Mouse (Mus musculus): ENCODE results near the gene M1ap. TPM values are rescaled to one million over a fixed set of nuclear protein-coding genes. Genes with fewer than 3 reads are reported as not detected.

M1ap gene
- total RNA-seq, 1 experiment = 6.8 TPM

GRCm38 (mm10) chr6:82921426-82922224 lies 25.1 kb upstream of the M1ap start:
- H3K36me3 ChIP-seq (ENCODE audit: control insufficient read depth, insufficient read depth, low read length, poor library complexity, severe bottlenecking) = no peaks in the 10 kb centered on the region
- H3K9ac ChIP-seq (ENCODE audit: insufficient read depth, low read depth, low read length, poor library complexity, severe bottlenecking) = no peak overlapping the region
- TF ChIP-seq CHD2 (IDR thresholded peaks at IDR 0.05; ENCODE audit: low read depth, low read length) (no peak), ZC3H11A (IDR thresholded peaks at IDR 0.05; ENCODE audit: borderline replicate concordance, low read depth, low read length) (no peak), ZNF384 (IDR thresholded peaks at IDR 0.05; ENCODE audit: low read depth, low read length) (no peak), MAFK (IDR thresholded peaks at IDR 0.05; ENCODE audit: insufficient read depth, low read depth, low read length) (no peak), HCFC1 (IDR thresholded peaks at IDR 0.05; ENCODE audit: borderline replicate concordance, insufficient read depth, low read length) (no peak)
- H3K9me3 ChIP-seq (ENCODE audit: control insufficient read depth, insufficient read depth, low read depth, low read length) = no peaks in the 10 kb centered on the region
- H3K4me3 ChIP-seq (ENCODE audit: insufficient read depth in 1 of 2, low read depth in 1 of 2, low read length in 2 of 2, poor library complexity in 1 of 2, severe bottlenecking in 1 of 2) = no peak overlapping the region
- no peak for DNase-seq (ENCODE audit: low read depth, low spot score)
- H3K4me1 ChIP-seq (ENCODE audit: control insufficient read depth in 2 of 2, insufficient read depth in 2 of 2, low read length in 2 of 2, poor library complexity in 1 of 2) = no peaks in the 10 kb centered on the region
- no peak overlapping the region for H3K27ac ChIP-seq (ENCODE audit: insufficient read depth, low read depth, low read length, poor library complexity, severe bottlenecking)
- in situ Hi-C loops (cut with MboI; ENCODE audit: low sequenced_read_pairs in 2 of 2, unreplicated experiment in 2 of 2) = no loop called here

GRCm38 (mm10) chr6:82925005-82925404 lies 21.7 kb upstream of the M1ap start:
- Histone ChIP-seq H3K9me3 (ENCODE audit: control insufficient read depth, insufficient read depth, low read depth, low read length) (no peaks in the 10 kb centered on the region), H3K27ac (ENCODE audit: insufficient read depth, low read depth, low read length, poor library complexity, severe bottlenecking) (no peak overlapping the region), H3K4me3 (ENCODE audit: insufficient read depth in 1 of 2, low read depth in 1 of 2, low read length in 2 of 2, poor library complexity in 1 of 2, severe bottlenecking in 1 of 2) (no peak overlapping the region), H3K4me1 (ENCODE audit: control insufficient read depth in 2 of 2, insufficient read depth in 2 of 2, low read length in 2 of 2, poor library complexity in 1 of 2) (no peaks in the 10 kb centered on the region), H3K36me3 (ENCODE audit: control insufficient read depth, insufficient read depth, low read length, poor library complexity, severe bottlenecking) (no peaks in the 10 kb centered on the region), H3K9ac (ENCODE audit: insufficient read depth, low read depth, low read length, poor library complexity, severe bottlenecking) (no peak overlapping the region)
- no peak for DNase-seq (ENCODE audit: low read depth, low spot score)
- in situ Hi-C loops (cut with MboI; ENCODE audit: low sequenced_read_pairs in 2 of 2, unreplicated experiment in 2 of 2) = no loop called here
- TF ChIP-seq ZC3H11A (IDR thresholded peaks at IDR 0.05; ENCODE audit: borderline replicate concordance, low read depth, low read length) (no peak), CHD2 (IDR thresholded peaks at IDR 0.05; ENCODE audit: low read depth, low read length) (no peak), HCFC1 (IDR thresholded peaks at IDR 0.05; ENCODE audit: borderline replicate concordance, insufficient read depth, low read length) (no peak), ZNF384 (IDR thresholded peaks at IDR 0.05; ENCODE audit: low read depth, low read length) (no peak), MAFK (IDR thresholded peaks at IDR 0.05; ENCODE audit: insufficient read depth, low read depth, low read length) (no peak)

GRCm38 (mm10) chr6:82926106-82926505 lies 20.6 kb upstream of the M1ap start:
- H3K27ac ChIP-seq (ENCODE audit: insufficient read depth, low read depth, low read length, poor library complexity, severe bottlenecking) = no peak overlapping the region
- H3K9me3 ChIP-seq (ENCODE audit: control insufficient read depth, insufficient read depth, low read depth, low read length) = no peaks in the 10 kb centered on the region
- in situ Hi-C loops (cut with MboI; ENCODE audit: low sequenced_read_pairs in 2 of 2, unreplicated experiment in 2 of 2) = no loop called here
- H3K4me1 ChIP-seq (ENCODE audit: control insufficient read depth in 2 of 2, insufficient read depth in 2 of 2, low read length in 2 of 2, poor library complexity in 1 of 2) = no peaks in the 10 kb centered on the region
- no peaks in the 10 kb centered on the region for H3K36me3 ChIP-seq (ENCODE audit: control insufficient read depth, insufficient read depth, low read length, poor library complexity, severe bottlenecking)
- no peak for DNase-seq (ENCODE audit: low read depth, low spot score)
- TF ChIP-seq HCFC1 (IDR thresholded peaks at IDR 0.05; ENCODE audit: borderline replicate concordance, insufficient read depth, low read length) = no peak
- no peak for TF ChIP-seq MAFK (IDR thresholded peaks at IDR 0.05; ENCODE audit: insufficient read depth, low read depth, low read length)
- no peak for TF ChIP-seq ZNF384 (IDR thresholded peaks at IDR 0.05; ENCODE audit: low read depth, low read length)
- no peak for TF ChIP-seq ZC3H11A (IDR thresholded peaks at IDR 0.05; ENCODE audit: borderline replicate concordance, low read depth, low read length)
- TF ChIP-seq CHD2 (IDR thresholded peaks at IDR 0.05; ENCODE audit: low read depth, low read length) = no peak
- no peak overlapping the region for H3K4me3 ChIP-seq (ENCODE audit: insufficient read depth in 1 of 2, low read depth in 1 of 2, low read length in 2 of 2, poor library complexity in 1 of 2, severe bottlenecking in 1 of 2)
- H3K9ac ChIP-seq (ENCODE audit: insufficient read depth, low read depth, low read length, poor library complexity, severe bottlenecking) = no peak overlapping the region

- H3K27ac ChIP-seq (ENCODE audit: insufficient read depth, low read depth, low read length, poor library complexity, severe bottlenecking) = no peak overlapping the region
- TF ChIP-seq ZC3H11A (IDR thresholded peaks at IDR 0.05; ENCODE audit: borderline replicate concordance, low read depth, low read length) = no peak
- TF ChIP-seq HCFC1 (IDR thresholded peaks at IDR 0.05; ENCODE audit: borderline replicate concordance, insufficient read depth, low read length) = no peak
- TF ChIP-seq MAFK (IDR thresholded peaks at IDR 0.05; ENCODE audit: insufficient read depth, low read depth, low read length) = no peak
- TF ChIP-seq ZNF384 (IDR thresholded peaks at IDR 0.05; ENCODE audit: low read depth, low read length) = no peak
- no peak overlapping the region for H3K9ac ChIP-seq (ENCODE audit: insufficient read depth, low read depth, low read length, poor library complexity, severe bottlenecking)
- no peaks in the 10 kb centered on the region for H3K4me1 ChIP-seq (ENCODE audit: control insufficient read depth in 2 of 2, insufficient read depth in 2 of 2, low read length in 2 of 2, poor library complexity in 1 of 2)
- in situ Hi-C loops (cut with MboI; ENCODE audit: low sequenced_read_pairs in 2 of 2, unreplicated experiment in 2 of 2) = no loop called here
- H3K36me3 ChIP-seq (ENCODE audit: control insufficient read depth, insufficient read depth, low read length, poor library complexity, severe bottlenecking) = no peaks in the 10 kb centered on the region
- H3K9me3 ChIP-seq (ENCODE audit: control insufficient read depth, insufficient read depth, low read depth, low read length) = no peaks in the 10 kb centered on the region
- no peak overlapping the region for H3K4me3 ChIP-seq (ENCODE audit: insufficient read depth in 1 of 2, low read depth in 1 of 2, low read length in 2 of 2, poor library complexity in 1 of 2, severe bottlenecking in 1 of 2)
- DNase-seq (ENCODE audit: low read depth, low spot score) = no peak
Observed at GRCm38 (mm10) chr6:82926528-82926927, 20.2 kb upstream of the M1ap start.

Data from ES-E14 (cell line).